Mouse (Mus musculus) midbrain, embryonic 14.5 days (tissue): ENCODE results near the gene Rfc1. TPM values are rescaled to one million over a fixed set of nuclear protein-coding genes. Genes with fewer than 3 reads are reported as not detected.
A peak's percentile ranks its signal among the peaks of the same experiment; 100 is the strongest.

Source experiments
- ATAC-seq: fragments of 200-750 bp; cut with Nextera tagmentation; 2 replicates; pipeline ENCODE4 v1.8.0; 2017; ENCODE audit warnings: moderate number of reproducible peaks, moderate library complexity; ENCODE audit not compliant: low FRiP score, low TSS enrichment
- DNase-seq: peaks from one replicate; pipeline ENCODE4 v3.0.0-alpha.2; 2015
- H3K27ac ChIP-seq: fragments of 300-500 bp; sonication (generic); replicated peaks from 2 replicates; pipeline ENCODE4 v1.5.1; 2014; ENCODE audit warnings: mild to moderate bottlenecking, low read depth, low read length, moderate library complexity
- H3K27me3 ChIP-seq: fragments of 300-500 bp; sonication (generic); 2 replicates; pipeline ENCODE4 v1.6.1; 2014; ENCODE audit warnings: low read length, control low read depth, mixed read lengths; ENCODE audit not compliant: control insufficient read depth, insufficient read depth
- H3K36me3 ChIP-seq: fragments of 300-500 bp; sonication (generic); 2 replicates; pipeline ENCODE4 v1.6.1; 2014; ENCODE audit warnings: low read length, control low read depth; ENCODE audit not compliant: control insufficient read depth, insufficient read depth
- H3K4me1 ChIP-seq: fragments of 300-500 bp; sonication (generic); 2 replicates; pipeline ENCODE4 v1.6.1; 2014; ENCODE audit warnings: mild to moderate bottlenecking, antibody characterized with exemption, low read length, control low read depth; ENCODE audit not compliant: control insufficient read depth, insufficient read depth
- H3K4me2 ChIP-seq: fragments of 300-500 bp; sonication (generic); 2 replicates; pipeline ENCODE4 v1.6.1; 2014; ENCODE audit warnings: mild to moderate bottlenecking, low read length, moderate library complexity
- H3K4me3 ChIP-seq: fragments of 300-500 bp; sonication (generic); replicated peaks from 2 replicates; pipeline ENCODE4 v1.5.1; 2014; ENCODE audit warnings: low read depth, low read length
- H3K9ac ChIP-seq: fragments of 300-500 bp; sonication (generic); replicated peaks from 2 replicates; pipeline ENCODE4 v1.6.1; 2014; ENCODE audit warnings: mild to moderate bottlenecking, low read length, moderate library complexity
- H3K9me3 ChIP-seq: fragments of 300-500 bp; sonication (generic); 2 replicates; pipeline ENCODE4 v1.6.1; 2016; ENCODE audit warnings: low read length, control low read depth, mixed read lengths; ENCODE audit not compliant: control insufficient read depth
- WGBS: fragments of 180-500 bp; shearing (Covaris S2); extraction: QIAGEN DNeasy Blood & Tissue Kit; methylation state at CpG from one replicate; pipeline ENCODE4 v1.1.7; 2014; 5-methylcytosine and 5-hydroxymethylcytosine counted together
- polyA plus RNA-seq: library from polyadenylated mRNA; unstranded; fragments of >200 nt; fragmentation: Nextera tagmentation; extraction: Ambion mirVana; gene quantifications from 2 replicates; pipeline ENCODE4 v1.2.1, GENCODE M21; 2014

The Rfc1 gene
- polyA plus RNA-seq, 1 experiment from 2014 or later = 34.8 TPM

GRCm38 (mm10) chr5:65250185-65250855, 85.2 kb downstream of the Rfc1 start:
- 58% methylated on average over 7 of the region's 7 CpGs for WGBS
- Histone ChIP-seq H3K36me3 (peaks cover 10% of the 10 kb centered on the region), H3K4me2 (no peak overlapping the region), H3K9me3 (no peaks in the 10 kb centered on the region), H3K4me3 (no peak overlapping the region), H3K27ac (no peak overlapping the region), H3K27me3 (no peaks in the 10 kb centered on the region), H3K9ac (no peak overlapping the region), H3K4me1 (no peaks in the 10 kb centered on the region)
- DNase-seq (no peak), ATAC-seq (no peak)

DNA sequence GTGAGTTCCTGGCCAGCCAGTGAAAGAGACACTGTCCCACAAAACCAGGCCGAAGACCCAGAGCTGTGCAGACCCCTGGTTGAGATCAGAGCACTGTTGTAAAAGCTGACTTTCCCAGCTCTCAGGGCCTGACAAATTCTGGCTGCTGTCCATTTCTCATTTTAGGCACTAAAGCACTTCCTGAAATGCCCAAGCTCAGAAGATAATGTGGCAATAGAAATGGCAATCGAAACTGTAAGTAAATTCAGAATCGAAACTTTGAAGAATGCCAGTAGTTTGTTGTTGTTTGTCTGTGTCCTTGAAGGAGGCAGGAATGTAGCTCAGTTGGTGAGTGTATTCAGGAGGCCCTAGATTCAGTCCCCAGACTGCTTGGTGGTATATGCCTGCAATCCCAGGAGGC, 88.2 kb downstream of the Rfc1 start:
- Histone ChIP-seq H3K27me3 (no peaks in the 10 kb centered on the region), H3K9ac (no peak overlapping the region), H3K4me2 (no peak overlapping the region), H3K4me1 (no peaks in the 10 kb centered on the region), H3K9me3 (no peaks in the 10 kb centered on the region), H3K27ac (no peak overlapping the region), H3K4me3 (no peak overlapping the region), H3K36me3 (peaks cover 19% of the 10 kb centered on the region)
- 93% methylated on average over 3 of the region's 3 CpGs for WGBS
- ATAC-seq (no peak), DNase-seq (no peak)

DNA sequence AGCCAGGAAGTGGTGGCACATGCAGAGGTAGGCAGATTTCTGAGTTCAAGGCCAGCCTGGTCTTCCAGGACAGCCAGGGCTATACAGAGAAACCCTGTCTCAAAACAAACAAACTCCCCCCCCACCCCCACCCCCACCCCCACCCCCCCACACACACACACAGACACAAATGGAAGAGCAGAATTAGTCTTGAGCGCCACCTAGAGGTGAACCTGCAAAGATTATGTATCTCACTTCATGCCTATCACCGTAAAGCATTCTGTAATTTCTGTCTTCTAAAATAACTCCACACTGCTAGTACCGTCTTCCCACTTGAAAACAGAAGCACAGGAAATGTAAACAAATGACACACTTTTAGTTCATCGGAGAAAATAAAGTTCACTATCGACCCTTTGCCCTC, 92.7 kb downstream of the Rfc1 start:
- no peaks in the 10 kb centered on the region for H3K4me1 ChIP-seq
- H3K36me3 ChIP-seq = peaks cover 27% of the 10 kb centered on the region
- no peak overlapping the region for H3K9ac ChIP-seq
- H3K27ac ChIP-seq = no peak overlapping the region
- H3K4me2 ChIP-seq = no peak overlapping the region
- no peak for ATAC-seq
- peak; percentile 77 for DNase-seq
- 54% methylated on average over 5 of the region's 5 CpGs for WGBS
- no peak overlapping the region for H3K4me3 ChIP-seq
- H3K9me3 ChIP-seq = no peaks in the 10 kb centered on the region
- no peaks in the 10 kb centered on the region for H3K27me3 ChIP-seq

DNA sequence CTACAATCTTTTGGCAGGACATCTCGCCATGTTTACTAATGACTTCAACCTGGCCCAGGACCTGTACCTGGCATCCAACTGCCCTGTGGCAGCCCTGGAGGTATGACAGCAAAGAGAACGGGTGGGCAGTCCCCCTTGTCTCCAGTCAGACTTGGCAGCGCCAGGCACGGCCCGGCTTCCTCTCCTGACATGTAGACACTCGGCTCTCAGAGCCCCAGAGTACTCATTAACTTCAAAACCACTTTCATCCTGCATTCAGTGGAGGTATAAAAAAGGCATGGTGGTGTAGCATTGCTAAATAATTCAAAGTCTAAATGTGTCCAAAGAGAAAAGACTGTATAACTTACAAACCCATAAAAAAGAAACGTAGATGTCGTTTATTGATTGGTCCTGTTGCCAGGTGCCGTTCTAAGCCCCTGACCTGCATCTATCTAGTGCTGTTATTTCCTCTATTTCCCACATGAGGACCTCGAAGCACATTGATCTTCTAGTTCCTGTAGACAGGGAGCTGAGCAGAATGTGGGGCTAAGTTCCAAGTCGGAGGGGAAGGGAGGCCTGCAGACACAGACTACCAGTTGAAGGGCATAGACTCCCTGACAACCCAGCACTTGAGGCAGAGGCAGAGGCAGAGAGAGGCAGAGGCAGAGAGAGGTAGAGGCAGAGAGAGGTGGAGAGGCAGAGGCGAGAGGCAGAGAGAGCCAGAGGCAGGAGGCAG, 104.0 kb downstream of the Rfc1 start:
- ATAC-seq = peak; percentile 70; the same call in 1 of the 2 replicates
- H3K27ac ChIP-seq = peak overlapping the region; percentile 60

GRCm38 (mm10) chr5:65224056-65224455, 111.4 kb downstream of the Rfc1 start:
- Histone ChIP-seq H3K4me3 (no peak overlapping the region), H3K4me1 (no peaks in the 10 kb centered on the region), H3K9me3 (no peaks in the 10 kb centered on the region), H3K9ac (no peak overlapping the region), H3K4me2 (no peak overlapping the region), H3K36me3 (peaks cover 50% of the 10 kb centered on the region), H3K27ac (no peak overlapping the region), H3K27me3 (no peaks in the 10 kb centered on the region)
- DNase-seq = no peak
- 92% methylated on average over 5 of the region's 5 CpGs for WGBS
- no peak for ATAC-seq

More for the DNA sequence above, 104.0 kb downstream of the Rfc1 start:
- Histone ChIP-seq H3K9ac (no peak overlapping the region), H3K4me1 (no peaks in the 10 kb centered on the region), H3K4me2 (no peak overlapping the region), H3K27me3 (no peaks in the 10 kb centered on the region), H3K4me3 (no peak overlapping the region), H3K9me3 (no peaks in the 10 kb centered on the region), H3K36me3 (peaks cover 36% of the 10 kb centered on the region)
- 74% methylated on average over 12 of the region's 12 CpGs for WGBS
- peak; percentile 54 for DNase-seq

- WGBS = 91% methylated on average over 7 of the region's 7 CpGs
- peaks cover 36% of the 10 kb centered on the region for H3K36me3 ChIP-seq
- no peaks in the 10 kb centered on the region for H3K4me1 ChIP-seq
- no peak overlapping the region for H3K9ac ChIP-seq
- no peaks in the 10 kb centered on the region for H3K27me3 ChIP-seq
- H3K9me3 ChIP-seq = no peaks in the 10 kb centered on the region
- ATAC-seq (no peak), DNase-seq (no peak)
- H3K4me3 ChIP-seq = no peak overlapping the region
- no peak overlapping the region for H3K4me2 ChIP-seq
- no peak overlapping the region for H3K27ac ChIP-seq
These were observed 114.4 kb downstream of the Rfc1 start for GRCm38 (mm10) chr5:65221037-65221436.

GRCm38 (mm10) chr5:65217305-65218269, 117.9 kb downstream of the Rfc1 start:
- no peaks in the 10 kb centered on the region for H3K27me3 ChIP-seq
- no peak overlapping the region for H3K4me2 ChIP-seq
- no peak overlapping the region for H3K4me3 ChIP-seq
- H3K9me3 ChIP-seq = no peaks in the 10 kb centered on the region
- peaks cover 14% of the 10 kb centered on the region; the same call in 1 of the 2 replicates for H3K36me3 ChIP-seq
- H3K4me1 ChIP-seq = no peaks in the 10 kb centered on the region
- no peak overlapping the region for H3K9ac ChIP-seq
- DNase-seq = no peak
- no peak for ATAC-seq
- no peak overlapping the region for H3K27ac ChIP-seq
- WGBS = 92% methylated on average over 11 of the region's 11 CpGs

DNA sequence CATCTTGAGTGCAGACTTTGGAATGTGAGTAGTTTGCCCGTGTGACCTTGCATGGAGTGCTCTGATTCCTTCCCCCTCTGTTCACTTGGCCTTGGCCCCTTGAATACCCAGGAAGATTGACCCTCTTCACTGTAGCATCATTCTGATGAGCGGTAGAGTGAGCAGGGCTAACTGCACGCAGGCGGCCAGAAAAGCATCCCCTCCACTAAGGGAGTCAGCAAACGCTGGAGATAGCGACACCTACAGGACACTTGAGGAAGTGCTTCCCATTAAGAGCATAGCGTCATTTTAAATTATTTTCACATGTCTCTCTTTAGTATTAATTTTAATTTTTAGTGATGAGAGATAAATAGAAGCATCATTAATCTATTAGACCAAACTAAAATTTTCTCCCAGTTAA, 122.1 kb downstream of the Rfc1 start:
- Histone ChIP-seq H3K9me3 (no peaks in the 10 kb centered on the region), H3K4me2 (no peak overlapping the region), H3K27ac (no peak overlapping the region), H3K27me3 (no peaks in the 10 kb centered on the region), H3K4me1 (no peaks in the 10 kb centered on the region), H3K4me3 (no peak overlapping the region), H3K36me3 (peaks cover 2% of the 10 kb centered on the region; the same call in 1 of the 2 replicates), H3K9ac (no peak overlapping the region)
- ATAC-seq (no peak), DNase-seq (peak; percentile 79)
- 19% methylated on average over 7 of the region's 7 CpGs for WGBS
